Mouse (Mus musculus): Measurements from ENCODE around the gene Astn2.

Astn2 gene

DNA sequence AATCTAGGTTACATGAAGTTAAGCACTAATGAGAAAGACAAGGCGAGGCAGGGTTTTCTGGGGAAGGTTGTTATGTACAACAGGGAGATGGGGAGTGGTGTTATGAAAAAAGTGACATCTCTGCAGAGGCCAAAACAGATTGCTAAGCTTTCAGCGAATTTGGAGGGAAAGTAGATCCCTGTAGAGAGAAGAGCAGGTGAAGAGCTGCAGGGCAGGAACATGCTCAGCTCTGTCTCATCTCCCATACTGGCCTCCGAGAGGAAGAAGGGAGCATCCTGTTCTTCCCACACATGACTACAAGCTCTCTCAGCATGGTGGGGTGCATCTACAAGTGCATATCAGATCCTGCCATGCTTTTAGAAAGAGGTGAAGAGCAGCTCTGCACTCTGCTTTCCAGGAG is 245.7 kb downstream of the Astn2 start:
- no peak for DNase-seq

DNA sequence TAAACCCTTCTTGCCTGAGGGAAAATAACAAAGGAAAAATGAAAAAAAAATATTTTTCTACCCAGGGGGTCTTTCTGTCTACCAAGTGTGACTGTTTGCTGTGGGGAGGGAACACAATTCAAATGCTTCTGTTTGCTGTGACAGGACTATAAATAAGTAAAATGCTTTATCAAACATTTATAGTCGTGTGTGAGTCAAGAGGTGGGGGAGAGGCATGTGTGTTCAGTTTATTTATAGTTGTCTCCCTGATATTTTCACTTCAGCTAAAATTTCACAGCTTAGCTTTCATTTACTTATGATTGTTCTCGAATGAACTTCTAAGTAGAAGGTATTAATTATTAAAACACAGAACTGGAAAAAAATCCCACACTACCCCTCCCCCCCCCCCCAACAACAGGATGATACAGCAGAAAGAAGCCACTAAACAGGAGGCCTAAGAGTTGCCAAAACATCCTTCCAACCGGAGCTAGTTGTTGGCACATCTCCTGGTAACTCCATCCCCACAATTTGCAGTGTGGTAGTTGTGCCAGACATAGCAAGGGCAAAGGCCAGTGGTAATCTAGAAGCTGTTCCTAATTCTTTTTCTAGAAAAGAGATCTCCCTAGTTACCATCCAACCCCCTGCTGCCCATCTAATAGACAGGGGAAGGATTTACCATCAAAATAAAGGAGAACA is 246.8 kb downstream of the Astn2 start:
- no peak for DNase-seq

DNA sequence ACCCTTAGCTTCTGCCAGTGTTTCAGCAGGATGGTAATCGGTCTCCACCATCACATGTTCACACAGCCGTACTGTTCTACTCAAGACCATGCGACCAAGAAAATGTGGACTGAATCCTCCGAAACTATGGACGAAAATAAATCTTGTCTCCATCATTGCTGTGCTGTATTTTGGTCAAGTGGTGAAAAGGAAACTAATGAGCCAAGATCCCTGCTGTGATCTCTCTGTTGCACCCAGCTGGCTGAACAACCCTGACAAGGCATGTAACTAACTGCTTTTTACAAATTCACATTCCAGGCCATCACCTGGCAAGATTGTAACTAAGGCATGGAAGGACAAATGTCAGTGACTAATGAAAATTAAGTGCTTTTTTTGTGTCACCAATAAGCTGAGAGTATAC is 257.9 kb downstream of the Astn2 start:
- no peak for DNase-seq

DNA sequence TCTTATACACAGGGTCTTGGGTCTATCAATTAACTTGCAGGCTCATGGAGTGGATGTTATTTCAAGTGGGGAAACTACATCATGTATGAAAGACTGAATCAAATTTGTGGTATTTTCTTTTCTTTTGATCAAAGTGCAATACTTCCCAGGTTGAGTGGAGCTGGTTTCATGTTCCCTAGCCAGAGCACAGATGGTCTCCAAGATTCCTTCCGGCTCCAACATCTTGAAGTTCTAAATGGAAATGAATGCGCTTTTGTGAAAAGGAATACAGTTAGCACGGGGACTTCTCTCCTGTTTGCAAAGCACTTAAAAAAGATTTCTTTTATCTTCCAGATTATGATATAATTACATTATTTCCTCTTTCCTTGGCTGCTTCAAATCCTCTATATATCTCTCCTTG is 278.2 kb downstream of the Astn2 start:
- no peak for DNase-seq

DNA sequence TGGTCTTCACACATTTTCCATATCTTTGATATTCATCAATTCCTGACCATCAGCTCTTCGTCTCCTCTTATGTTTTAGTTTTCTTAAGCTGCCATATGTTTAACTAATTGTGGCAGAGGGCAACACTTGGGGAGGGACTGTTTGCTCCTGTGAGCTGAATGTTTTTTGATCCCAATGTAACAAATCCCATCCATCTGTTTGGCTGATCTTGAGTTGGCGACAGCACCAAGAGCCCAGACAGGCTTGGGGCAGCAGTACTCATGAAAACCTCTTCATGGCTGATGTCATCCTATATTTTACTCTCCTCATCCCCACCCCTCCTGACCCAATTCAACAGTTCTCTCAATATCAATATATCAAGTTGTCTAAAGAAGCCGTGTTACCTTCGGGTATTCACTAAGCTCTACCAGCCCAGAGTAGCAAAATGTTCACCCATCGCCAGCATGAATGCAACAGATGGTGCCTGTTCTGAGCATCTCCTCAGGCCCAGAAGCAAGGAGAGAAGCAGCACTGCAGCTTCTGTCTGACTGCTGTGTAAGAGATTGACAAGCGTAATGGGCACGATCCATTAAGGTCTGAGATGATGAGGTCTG is 281.5 kb downstream of the Astn2 start:
- no peak for DNase-seq

DNA sequence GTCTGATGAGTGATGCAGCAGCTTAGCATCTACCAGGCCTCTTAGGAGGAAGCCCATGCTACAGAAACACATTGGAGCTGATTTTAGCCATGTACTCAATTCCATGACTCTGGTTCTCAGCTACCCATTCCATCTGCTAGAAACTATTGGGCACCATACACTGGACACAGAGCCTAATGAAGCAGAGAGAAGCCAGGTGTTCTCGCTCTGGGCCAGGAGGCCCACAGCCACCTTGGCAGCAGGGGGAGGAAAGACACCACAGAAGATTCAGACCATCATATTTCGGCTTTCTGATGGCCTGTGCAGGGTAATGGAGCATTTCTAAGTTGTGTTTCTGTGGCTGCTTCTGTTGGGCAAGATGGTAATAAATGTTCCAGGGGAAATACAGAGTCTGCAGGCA is 290.2 kb downstream of the Astn2 start:
- no peak for DNase-seq

DNA sequence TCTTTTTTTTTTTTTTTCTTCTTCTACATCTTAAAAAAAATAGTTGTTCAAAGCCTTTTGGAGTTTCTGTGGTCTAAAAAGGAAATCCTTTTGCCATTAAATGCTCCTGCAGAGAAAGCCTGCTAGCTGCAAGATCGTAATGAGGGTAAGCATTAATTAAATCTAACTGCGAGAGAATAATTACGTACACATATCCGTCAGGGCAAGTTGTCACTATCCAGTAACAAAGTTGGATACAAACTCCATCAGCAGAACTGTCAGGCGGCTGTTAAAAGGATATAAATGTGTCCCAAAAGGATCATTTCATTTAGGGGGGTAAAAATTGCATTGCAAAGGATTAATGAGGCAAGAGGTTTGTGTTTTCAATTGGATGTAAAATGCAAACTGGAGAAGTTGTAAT is 302.4 kb downstream of the Astn2 start:
- DNase-seq, result no peak

DNA sequence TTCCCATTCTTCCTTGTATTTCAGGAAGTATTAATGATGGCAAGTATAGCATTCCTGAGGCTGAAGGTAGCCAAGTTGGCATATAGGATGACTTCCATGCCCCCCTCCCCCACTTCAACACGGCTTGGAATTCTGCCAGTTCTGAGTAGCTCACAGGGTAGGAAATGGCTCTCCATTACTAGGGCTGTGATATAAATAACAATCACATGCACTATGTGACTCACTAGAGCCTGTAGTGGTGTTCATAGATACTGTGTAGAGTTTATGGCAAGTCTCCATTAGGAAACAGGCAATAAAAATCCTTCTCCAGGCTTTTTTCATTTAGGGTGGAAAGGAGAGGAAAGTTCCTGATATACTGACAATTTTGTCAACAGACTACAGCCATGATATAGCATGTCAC is 306.8 kb downstream of the Astn2 start:
- peak; percentile 1 for DNase-seq

DNA sequence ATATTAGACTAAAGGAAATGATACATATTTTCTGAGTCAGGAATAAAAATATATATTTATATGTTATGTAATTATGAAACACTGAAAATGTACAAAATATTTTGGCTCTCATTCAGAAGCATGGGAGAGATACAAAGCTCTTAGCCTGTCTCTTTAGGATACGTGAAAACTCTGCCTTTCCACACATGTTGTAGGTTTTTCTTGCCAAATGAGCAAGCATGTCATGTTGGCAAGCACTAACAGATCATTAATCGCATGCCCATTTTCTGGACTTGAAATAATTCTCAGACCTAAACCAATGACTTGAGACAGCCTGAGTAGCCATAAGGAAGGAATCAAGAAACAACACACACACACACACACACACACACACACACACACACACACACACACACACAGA is 308.3 kb downstream of the Astn2 start:
- no peak for DNase-seq

DNA sequence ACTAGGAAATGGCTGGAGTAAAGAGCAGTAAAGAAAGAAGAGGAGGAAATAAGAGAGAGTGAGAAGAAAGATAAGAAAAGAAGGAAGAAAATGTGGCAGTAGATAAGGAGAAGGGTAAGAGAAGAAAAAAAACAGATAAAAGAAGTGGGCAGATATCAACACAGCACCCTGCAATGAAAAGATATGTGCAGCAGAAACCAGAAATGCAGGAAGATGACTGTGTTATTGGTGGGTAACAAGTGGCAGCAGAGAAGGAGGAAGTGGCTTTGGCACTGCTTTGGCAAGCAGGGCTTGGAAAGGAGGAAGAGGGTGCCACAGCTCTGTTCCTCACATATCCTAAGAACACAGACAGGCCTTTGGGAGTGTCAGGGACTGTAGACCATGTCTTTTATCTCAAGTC is 347.2 kb downstream of the Astn2 start:
- DNase-seq, result no peak

DNA sequence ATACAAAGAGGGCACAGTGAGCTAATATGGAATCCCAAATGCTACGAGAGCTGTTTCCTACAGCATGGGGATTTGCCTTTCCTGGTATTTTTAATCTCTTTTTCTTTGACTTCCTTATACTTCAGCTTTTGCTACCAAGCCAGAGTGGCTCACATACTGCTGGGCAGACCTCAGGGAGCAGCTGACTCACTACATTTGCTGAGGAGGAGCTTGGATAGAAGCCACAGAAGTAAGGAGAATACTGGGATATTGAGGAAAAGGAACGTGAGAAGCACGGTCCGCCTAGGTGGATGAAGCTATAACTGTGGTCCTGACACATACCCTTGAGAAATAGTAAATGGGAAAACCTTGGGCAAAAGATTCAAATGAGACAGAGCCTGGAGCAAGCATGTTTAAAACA is 348.7 kb downstream of the Astn2 start:
- DNase-seq, result no peak

DNA sequence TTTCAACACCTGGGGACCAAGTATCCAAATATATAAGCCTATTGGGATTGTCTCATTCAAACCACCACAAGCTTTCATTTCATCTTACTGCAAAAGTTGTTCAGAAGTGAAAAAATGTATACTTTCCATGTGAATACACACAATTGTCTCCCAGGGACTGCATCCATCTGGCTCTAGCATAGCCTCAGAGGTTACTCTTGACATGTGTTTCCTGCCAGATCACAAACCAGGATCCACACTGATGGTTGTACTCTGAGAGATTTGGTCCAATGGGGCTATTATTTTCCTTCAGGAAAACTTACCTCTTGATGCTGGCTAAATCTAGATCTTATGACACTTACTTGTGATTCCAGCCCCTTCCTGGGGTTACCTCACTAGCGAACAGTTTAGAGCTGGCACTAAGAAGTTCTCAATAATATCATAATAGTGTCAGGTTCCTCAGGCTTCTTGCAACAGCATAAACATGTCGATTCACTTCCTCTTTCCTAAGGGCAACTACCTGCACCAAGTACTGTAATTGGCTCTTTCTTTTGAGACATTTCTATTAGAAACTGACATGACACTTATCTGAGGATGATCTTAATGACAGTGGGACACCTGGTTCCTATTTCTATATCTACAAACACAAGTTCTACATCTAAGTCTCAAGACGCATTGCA is 361.3 kb downstream of the Astn2 start:
- no peak for DNase-seq

DNA sequence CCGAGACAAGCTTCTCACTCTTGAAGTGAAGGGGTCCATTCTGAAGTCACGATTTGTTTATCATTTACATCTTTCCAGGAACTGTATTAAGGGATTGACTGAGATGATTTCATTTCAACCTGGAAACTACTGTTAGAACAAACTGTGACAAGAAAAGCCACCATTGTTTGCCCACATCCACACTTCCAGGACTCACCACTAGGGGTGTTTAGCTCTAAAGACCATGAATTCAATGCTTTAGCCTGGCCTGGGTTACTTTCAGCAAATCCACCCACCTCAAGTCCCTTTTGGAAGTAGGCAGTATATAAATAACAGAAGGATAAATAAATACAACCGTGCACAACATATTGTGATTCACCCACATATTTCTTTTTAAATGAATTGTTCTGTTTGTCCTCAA is 370.6 kb downstream of the Astn2 start:
- DNase-seq, result peak; percentile 2

DNA sequence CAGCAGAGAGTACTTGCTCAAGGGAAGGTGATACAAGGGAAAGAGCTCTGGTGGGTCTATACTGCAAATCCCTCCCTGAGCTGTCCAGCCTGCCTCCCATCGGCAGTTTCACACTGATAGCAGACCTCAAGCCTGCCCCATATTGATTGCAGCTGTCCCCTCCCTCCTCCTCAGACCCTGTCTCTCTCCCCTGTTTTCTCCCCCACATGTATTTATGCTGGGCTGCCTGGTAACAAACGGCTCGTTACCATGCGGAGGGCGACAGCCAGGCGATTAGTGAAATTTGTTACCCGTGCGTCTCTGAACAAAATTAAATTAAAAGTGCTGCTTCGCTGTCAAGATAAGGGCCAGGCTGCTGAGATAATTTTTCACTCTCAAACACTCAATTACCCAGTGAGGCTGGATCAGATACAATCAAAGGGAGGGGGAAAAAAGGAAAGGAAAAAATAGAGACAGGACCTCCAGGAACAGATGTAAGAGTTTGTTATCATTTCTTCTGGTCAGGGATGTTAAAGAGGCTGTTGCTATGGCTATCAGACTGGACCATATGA is 373.0 kb downstream of the Astn2 start:
- no peak for DNase-seq

DNA sequence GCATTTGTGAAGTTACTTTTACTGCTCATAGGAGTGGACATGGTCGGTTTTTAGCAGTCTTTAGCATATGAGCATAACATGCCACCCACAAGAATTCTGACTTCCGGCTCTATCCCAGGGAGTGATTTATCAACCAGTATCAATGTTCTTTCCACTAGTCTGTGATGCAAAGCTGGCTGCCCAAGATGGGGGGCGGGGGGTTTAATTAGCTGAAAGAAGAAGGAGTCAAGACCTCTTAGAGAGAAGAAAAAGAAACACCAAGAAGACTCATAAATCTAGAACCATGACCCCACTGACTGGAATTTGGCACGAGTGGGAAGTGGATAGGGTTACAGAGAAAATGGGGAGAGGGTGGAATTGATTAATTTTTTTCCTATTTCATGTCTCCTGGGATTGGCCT is 374.5 kb downstream of the Astn2 start:
- peak; percentile 17 for DNase-seq

DNA sequence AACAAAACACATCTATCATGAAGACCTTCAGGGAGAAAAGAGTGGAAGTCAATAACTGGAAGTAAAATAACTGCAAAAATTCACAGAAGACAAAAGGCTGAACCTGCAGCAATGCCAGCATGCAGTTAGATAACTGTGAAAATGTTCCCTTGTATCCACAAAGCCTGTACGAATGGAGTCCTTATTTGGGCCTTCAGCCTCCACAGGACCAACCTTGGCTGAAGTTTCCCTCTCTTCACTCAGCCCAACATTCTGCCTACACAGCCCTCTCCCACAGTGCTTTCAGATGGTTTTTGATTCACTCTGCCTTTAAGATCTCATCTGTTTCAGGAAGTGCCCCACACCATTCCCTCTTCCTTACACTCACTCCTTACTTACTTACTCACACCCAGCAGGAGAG is 376.5 kb downstream of the Astn2 start:
- DNase-seq, result no peak

DNA sequence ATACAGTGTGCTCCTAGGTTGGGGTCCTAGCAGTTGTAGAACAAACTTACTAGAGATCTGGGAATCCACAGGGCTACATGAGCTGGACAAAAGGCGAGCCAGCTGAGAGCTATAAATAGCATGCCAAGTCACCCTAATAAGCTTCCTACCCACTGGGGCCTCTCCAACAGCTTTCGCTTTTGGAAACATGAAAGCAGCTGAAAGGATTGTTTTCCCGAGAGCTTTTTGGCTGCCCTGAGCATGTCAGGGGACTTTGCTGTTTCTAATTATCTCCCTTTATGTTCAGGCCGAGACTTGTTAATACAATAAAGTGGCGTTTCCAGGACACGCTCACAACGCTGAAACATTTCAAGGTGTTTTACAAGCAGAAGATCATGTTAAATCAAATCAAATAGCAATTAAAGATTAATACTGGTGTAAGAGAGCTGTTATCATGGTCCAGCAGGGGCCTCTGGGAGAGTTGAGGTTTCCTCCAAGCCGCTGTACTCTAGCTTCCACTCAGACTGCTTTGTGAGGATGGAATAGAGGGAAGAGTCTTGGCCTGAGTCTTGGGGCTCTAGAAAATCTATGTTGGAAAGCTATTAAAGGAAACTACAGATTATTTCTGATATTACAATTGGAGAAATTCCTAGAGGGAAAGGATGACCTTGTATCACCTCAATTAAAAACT is 378.9 kb downstream of the Astn2 start:
- peak; percentile 54 for DNase-seq

DNA sequence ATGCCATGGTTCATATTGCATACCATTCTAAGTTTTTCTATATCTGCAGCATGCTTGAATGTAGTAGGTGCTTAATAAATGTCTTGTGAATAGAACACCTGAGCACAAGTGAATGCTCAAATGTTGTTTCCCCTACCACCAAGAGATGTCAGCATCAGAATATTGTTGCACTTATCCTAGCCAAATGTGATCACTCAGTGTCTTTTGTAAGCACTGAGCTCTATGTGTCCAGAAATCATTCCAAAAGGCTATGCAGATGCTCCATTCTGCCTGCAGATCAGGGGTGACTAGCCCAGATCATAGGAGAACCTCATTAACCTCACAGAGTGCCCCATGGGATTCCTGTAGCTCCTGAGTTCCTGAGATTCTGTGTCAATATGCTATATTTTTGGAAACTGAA is 401.5 kb downstream of the Astn2 start:
- no peak for DNase-seq

DNA sequence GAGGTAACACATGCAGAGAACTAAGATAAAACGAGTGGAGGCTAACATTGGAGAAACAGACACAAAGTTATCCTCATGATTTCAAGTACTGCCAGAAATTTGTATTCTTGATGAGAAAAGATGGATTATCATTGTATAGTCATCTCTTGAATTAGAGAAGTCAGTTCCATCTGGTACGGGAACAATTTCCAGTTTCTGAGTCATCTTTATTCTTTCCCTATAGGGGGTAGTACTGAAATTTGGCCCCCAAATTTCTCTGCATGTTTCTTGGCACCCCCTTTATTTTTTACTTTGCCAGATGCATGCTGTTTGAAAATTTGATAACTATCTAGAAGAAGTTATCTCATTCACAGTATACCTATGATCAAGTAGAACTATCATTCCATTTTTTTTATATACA is 420.8 kb downstream of the Astn2 start:
- no peak for DNase-seq

DNA sequence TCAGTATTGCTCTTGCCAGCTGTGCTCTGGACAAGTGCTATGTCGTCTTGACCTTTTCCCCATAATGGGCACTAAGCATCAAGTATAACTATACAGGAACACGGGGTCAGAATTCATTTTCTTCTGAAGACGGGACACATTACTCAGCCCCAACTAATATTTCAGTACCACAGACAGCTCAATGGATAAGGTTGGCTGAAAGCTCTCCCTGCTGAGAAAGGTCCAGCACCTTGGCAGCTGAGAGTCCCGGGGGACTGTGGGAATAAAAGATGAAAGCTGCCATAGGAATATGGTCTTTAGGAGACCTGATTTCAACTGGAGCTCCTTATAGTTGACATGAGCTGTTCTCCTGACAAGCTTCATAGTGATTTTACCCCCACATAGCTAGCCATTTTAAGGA is 421.5 kb downstream of the Astn2 start:
- DNase-seq, result no peak

DNA sequence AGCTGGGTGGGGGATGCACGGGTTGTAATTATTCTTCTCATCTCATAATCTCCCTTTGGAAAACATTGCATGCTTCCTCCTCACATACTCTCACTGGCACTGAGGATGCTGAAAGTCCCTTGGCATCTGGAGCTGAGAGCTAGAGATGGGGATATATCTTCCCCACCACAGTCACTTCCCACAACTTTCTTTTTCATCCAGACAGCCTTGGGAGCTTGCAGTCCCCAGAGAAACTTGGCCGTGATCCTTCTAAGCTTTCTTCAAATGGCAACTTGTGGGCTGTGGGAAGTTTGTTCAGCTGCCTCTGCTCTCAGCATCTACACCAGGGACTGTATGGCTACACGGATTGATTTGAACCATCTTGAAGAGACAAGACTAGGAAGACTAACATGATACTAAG is 428.2 kb downstream of the Astn2 start:
- DNase-seq, result no peak

DNA sequence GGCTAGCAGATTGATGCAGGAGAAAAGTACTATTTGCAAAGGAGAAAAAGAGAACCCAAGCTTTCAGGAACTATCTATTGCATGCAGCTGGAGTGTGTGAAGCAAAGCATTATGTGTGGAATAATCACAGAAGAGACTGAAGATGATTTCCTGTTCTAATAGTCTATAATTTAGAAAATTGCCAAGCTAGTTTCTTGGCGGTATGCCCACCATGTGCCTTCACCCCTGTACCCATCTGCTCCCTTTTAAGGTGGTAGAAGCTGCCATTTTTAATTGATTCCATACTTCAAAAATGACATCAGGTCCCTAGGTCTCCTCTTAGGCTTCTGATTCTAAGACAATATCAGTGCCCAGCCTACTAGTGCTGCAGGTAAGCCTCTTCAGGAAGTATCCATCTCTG is 432.0 kb downstream of the Astn2 start:
- DNase-seq, result no peak

DNA sequence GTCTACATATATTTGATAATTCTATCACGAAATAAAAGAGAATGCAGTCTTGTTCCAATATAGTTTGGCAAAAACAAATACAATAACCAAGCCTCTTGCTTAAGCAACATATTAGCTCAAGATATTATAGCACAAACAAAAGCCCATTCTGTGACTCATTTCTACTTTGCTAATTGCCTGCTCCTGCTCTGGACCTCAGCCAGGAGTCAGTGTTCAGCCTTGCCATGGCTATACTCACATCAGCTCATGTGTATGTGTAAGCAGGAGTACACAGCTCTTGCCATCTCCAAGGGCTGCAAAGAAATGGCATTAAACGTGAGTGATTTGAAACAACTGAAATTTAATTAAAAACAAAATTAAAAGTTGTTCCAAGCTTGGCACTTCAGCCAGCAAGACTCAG is 435.1 kb downstream of the Astn2 start:
- DNase-seq, result no peak

DNA sequence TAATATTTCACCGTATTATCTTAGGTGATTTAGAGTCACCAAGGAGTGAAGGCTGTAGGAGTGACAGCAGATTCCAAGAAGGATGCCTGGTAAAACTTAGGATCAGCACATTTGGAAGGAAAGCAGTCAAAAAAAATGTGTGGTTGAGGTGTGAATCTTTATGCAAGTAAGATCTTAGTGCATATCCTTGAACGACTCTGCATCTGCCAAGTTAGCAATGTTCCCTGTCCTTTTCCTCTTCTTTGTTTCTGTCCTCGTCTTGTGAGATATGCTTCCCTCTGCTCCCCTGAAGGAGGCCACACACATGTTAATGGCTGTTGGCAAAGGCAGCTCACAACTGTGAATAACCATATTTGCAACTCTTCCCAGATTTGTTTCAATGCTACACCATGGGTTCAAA is 439.8 kb downstream of the Astn2 start:
- no peak for DNase-seq
